Mouse (Mus musculus): Measurements from ENCODE around the gene Tent4b. TPM values are rescaled to one million over a fixed set of nuclear protein-coding genes. Genes with fewer than 3 reads are reported as not detected.

Tent4b gene
- 3.4 and 3.6 TPM in 2 replicates for polyA plus RNA-seq (2015; fragmentation: Nextera tagmentation; extraction: Ambion mirVana)

DNA sequence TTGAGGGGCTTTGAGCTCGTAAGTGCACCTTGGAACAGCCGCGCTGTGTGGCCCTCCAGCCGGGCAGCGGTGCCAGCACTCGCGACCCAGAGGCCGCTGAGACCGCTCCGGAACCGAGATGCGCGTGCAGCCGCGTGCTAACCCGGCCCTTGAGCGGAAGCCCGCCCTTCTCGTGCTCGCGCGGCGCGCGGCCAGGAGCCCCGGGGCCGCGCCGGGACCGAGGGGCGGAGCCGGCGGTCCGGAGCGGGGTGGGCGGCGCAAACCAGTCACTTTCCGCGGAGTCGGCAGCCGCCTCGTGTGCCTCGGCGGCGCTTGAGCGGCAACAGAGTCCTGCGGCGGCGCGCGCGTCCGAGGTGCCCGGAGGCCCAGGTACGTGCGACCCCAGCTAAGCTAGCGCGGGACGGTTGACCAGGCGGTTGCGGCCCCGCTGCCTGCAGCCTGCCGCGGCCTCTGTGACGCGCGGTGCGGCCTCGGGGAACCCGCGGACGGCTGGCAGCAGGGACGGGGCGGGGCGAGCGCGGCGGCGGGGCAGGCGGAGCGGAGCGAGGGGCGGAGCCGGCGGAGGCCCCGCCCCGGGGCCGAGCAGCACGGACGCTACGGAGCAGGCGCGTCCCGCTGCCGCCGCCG is at the start of gene Tent4b:
Gene Tent4b (plus strand): TSS at position 269 of the 627 bp plus-strand sequence.
- no peaks in the 10 kb centered on the region; the same call in 1 of the 2 replicates for H3K36me3 ChIP-seq (ENCODE audit: control insufficient read depth, insufficient read depth, low read length)
- H3K9ac ChIP-seq (ENCODE audit: low read length): peak within 1 kb of the TSS; percentile 83
- ATAC-seq (ENCODE audit: low FRiP score, low TSS enrichment) (peak; percentile 97), DNase-seq (ENCODE audit: low spot score) (peak; percentile 94)
- no peaks in the 10 kb centered on the region for H3K27me3 ChIP-seq (ENCODE audit: control insufficient read depth, insufficient read depth, low read length)
- H3K27ac ChIP-seq (replicated peaks): peak within 1 kb of the TSS; percentile 95
- H3K4me1 ChIP-seq (replicated peaks; ENCODE audit: control insufficient read depth, insufficient read depth): peaks cover 9% of the 10 kb centered on the region; the same call in 1 of the 2 replicates
- peak within 1 kb of the TSS; percentile 85 for H3K4me3 ChIP-seq (ENCODE audit: low read depth, low read length)
- under 1% methylated on average over 62 of the region's 97 CpGs for WGBS
- H3K9me3 ChIP-seq (ENCODE audit: control insufficient read depth, low read length): no peaks in the 10 kb centered on the region
- TF ChIP-seq EP300 (optimal IDR thresholded peaks at IDR 0.05) (no peak), CTCF (IDR thresholded peaks at IDR 0.05; ENCODE audit: low read depth) (no peak)
- peak within 1 kb of the TSS; percentile 95 for H3K4me2 ChIP-seq (replicated peaks; ENCODE audit: low read depth)

GRCm38 (mm10) chr8:88150910-88151371 is 48.1 kb upstream of the Tent4b start:
- TF ChIP-seq CTCF (IDR thresholded peaks at IDR 0.05; ENCODE audit: low read depth) (no peak), EP300 (optimal IDR thresholded peaks at IDR 0.05) (no peak)
- H3K4me2 ChIP-seq (replicated peaks; ENCODE audit: low read depth): no peak overlapping the region
- DNase-seq (ENCODE audit: low spot score): no peak
- no peak overlapping the region for H3K9ac ChIP-seq (ENCODE audit: low read length)
- peaks cover 20% of the 10 kb centered on the region for H3K36me3 ChIP-seq (ENCODE audit: control insufficient read depth, insufficient read depth, low read length)
- no peaks in the 10 kb centered on the region for H3K9me3 ChIP-seq (ENCODE audit: control insufficient read depth, low read length)
- H3K27ac ChIP-seq (replicated peaks): no peak overlapping the region
- 92% methylated on average over 6 of the region's 6 CpGs for WGBS
- H3K4me3 ChIP-seq (ENCODE audit: low read depth, low read length): no peak overlapping the region
- no peaks in the 10 kb centered on the region for H3K4me1 ChIP-seq (replicated peaks; ENCODE audit: control insufficient read depth, insufficient read depth)
- no peak for ATAC-seq (ENCODE audit: low FRiP score, low TSS enrichment)
- H3K27me3 ChIP-seq (ENCODE audit: control insufficient read depth, insufficient read depth, low read length): no peaks in the 10 kb centered on the region

DNA sequence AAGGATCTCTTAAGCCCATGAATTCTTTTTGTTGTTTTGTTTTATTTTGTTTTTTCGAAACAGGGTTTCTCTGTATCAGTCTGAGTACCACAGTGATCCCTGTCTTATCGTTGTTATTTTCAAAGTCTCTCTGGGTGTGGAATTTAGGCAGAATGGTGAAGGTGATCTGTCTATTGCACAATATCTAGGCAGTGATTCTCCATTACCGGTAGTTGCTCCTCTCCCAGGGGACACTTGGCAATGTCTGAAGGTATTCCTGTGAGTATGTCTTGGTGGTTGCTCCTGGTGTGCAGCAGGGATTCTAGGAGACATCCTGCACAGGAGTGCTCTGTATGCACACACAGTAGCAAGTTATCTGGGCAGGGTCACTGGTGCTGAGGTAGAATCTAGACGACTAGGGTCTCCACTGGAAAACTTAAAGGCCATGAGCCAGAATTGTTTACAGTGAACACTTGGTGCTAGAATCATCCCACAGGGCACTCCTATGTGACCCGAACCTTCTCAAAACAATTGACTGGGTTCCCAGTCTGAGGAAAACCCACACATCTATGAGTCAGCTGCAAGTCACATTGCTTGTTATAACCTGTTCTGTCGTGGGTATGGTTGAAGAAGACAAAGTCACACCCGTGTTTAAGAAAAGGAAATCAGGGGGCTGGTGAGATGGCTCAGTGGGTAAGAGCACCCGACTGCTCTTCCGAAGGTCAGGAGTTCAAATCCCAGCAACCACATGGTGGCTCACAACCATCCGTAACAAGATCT is 38.6 kb upstream of the Tent4b start:
- no peak for ATAC-seq (ENCODE audit: low FRiP score, low TSS enrichment)
- no peaks in the 10 kb centered on the region for H3K4me1 ChIP-seq (replicated peaks; ENCODE audit: control insufficient read depth, insufficient read depth)
- H3K4me2 ChIP-seq (replicated peaks; ENCODE audit: low read depth): no peak overlapping the region
- DNase-seq (ENCODE audit: low spot score): no peak
- H3K9me3 ChIP-seq (ENCODE audit: control insufficient read depth, low read length): no peaks in the 10 kb centered on the region
- TF ChIP-seq CTCF (IDR thresholded peaks at IDR 0.05; ENCODE audit: low read depth) (no peak), EP300 (optimal IDR thresholded peaks at IDR 0.05) (no peak)
- WGBS: 77% methylated on average over 9 of the region's 10 CpGs
- no peak overlapping the region for H3K9ac ChIP-seq (ENCODE audit: low read length)
- peaks cover 15% of the 10 kb centered on the region for H3K36me3 ChIP-seq (ENCODE audit: control insufficient read depth, insufficient read depth, low read length)
- no peaks in the 10 kb centered on the region for H3K27me3 ChIP-seq (ENCODE audit: control insufficient read depth, insufficient read depth, low read length)
- H3K4me3 ChIP-seq (ENCODE audit: low read depth, low read length): no peak overlapping the region
- no peak overlapping the region for H3K27ac ChIP-seq (replicated peaks)

- H3K4me2 ChIP-seq (replicated peaks; ENCODE audit: low read depth): no peak overlapping the region
- no peaks in the 10 kb centered on the region for H3K9me3 ChIP-seq (ENCODE audit: control insufficient read depth, low read length)
- ATAC-seq (ENCODE audit: low FRiP score, low TSS enrichment): 0 out of 2 replicates have a peak, but pooled peaks have one; percentile 57
- TF ChIP-seq EP300 (optimal IDR thresholded peaks at IDR 0.05) (no peak), CTCF (IDR thresholded peaks at IDR 0.05; ENCODE audit: low read depth) (peak; percentile 85)
- no peaks in the 10 kb centered on the region for H3K27me3 ChIP-seq (ENCODE audit: control insufficient read depth, insufficient read depth, low read length)
- H3K27ac ChIP-seq (replicated peaks): no peak overlapping the region
- H3K4me1 ChIP-seq (replicated peaks; ENCODE audit: control insufficient read depth, insufficient read depth): no peaks in the 10 kb centered on the region
- DNase-seq (ENCODE audit: low spot score): peak; percentile 75
- WGBS: 75% methylated on average over 5 of the region's 5 CpGs
- H3K9ac ChIP-seq (ENCODE audit: low read length): no peak overlapping the region
- H3K36me3 ChIP-seq (ENCODE audit: control insufficient read depth, insufficient read depth, low read length): peaks cover 15% of the 10 kb centered on the region
- H3K4me3 ChIP-seq (ENCODE audit: low read depth, low read length): no peak overlapping the region
Measured at GRCm38 (mm10) chr8:88161439-88161838, 37.6 kb upstream of the Tent4b start.

GRCm38 (mm10) chr8:88175264-88175663 is 23.7 kb upstream of the Tent4b start:
- H3K9me3 ChIP-seq (ENCODE audit: control insufficient read depth, low read length): no peaks in the 10 kb centered on the region
- ATAC-seq (ENCODE audit: low FRiP score, low TSS enrichment) (no peak), DNase-seq (ENCODE audit: low spot score) (no peak)
- no peaks in the 10 kb centered on the region for H3K27me3 ChIP-seq (ENCODE audit: control insufficient read depth, insufficient read depth, low read length)
- no peak overlapping the region for H3K9ac ChIP-seq (ENCODE audit: low read length)
- H3K4me3 ChIP-seq (ENCODE audit: low read depth, low read length): no peak overlapping the region
- no peak overlapping the region for H3K4me2 ChIP-seq (replicated peaks; ENCODE audit: low read depth)
- TF ChIP-seq CTCF (IDR thresholded peaks at IDR 0.05; ENCODE audit: low read depth) (no peak), EP300 (optimal IDR thresholded peaks at IDR 0.05) (no peak)
- no peak overlapping the region for H3K27ac ChIP-seq (replicated peaks)
- 88% methylated on average over 7 of the region's 7 CpGs for whole genome bisulfite sequencing
- peaks cover 7% of the 10 kb centered on the region; the same call in 1 of the 2 replicates for H3K36me3 ChIP-seq (ENCODE audit: control insufficient read depth, insufficient read depth, low read length)
- no peaks in the 10 kb centered on the region for H3K4me1 ChIP-seq (replicated peaks; ENCODE audit: control insufficient read depth, insufficient read depth)

DNA sequence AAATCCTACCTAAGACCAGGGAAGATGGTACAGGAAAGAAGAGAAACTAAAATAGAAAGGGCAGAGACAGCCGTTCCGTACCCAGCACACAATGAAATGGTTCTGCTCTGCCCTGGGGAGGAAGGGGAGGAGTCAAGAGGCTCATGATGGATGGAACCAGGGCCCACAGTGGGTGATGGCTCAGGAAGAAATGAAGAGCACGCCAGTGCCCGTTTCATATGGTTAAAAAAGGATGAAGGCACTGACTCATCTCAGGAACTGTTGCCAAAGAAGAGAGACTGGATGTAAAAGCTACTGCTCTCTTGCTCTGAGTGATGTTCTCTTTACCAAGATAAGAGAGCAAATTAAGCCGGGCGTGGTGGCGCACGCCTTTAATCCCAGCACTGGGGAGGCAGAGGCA is 21.7 kb upstream of the Tent4b start:
- DNase-seq (ENCODE audit: low spot score) (no peak), ATAC-seq (ENCODE audit: low FRiP score, low TSS enrichment) (no peak)
- Histone ChIP-seq H3K9me3 (ENCODE audit: control insufficient read depth, low read length) (no peaks in the 10 kb centered on the region), H3K4me3 (ENCODE audit: low read depth, low read length) (no peak overlapping the region), H3K4me2 (replicated peaks; ENCODE audit: low read depth) (no peak overlapping the region), H3K9ac (ENCODE audit: low read length) (no peak overlapping the region), H3K4me1 (replicated peaks; ENCODE audit: control insufficient read depth, insufficient read depth) (no peaks in the 10 kb centered on the region), H3K27ac (replicated peaks) (no peak overlapping the region), H3K27me3 (ENCODE audit: control insufficient read depth, insufficient read depth, low read length) (no peaks in the 10 kb centered on the region), H3K36me3 (ENCODE audit: control insufficient read depth, insufficient read depth, low read length) (no peaks in the 10 kb centered on the region)
- TF ChIP-seq CTCF (IDR thresholded peaks at IDR 0.05; ENCODE audit: low read depth) (no peak), EP300 (optimal IDR thresholded peaks at IDR 0.05) (no peak)
- WGBS: 79% methylated on average over 8 of the region's 8 CpGs

Data from stomach, postnatal 0 days (tissue).